Mouse (Mus musculus) thymus, postnatal 0 days (tissue): ENCODE results near the gene Srcin1. TPM values are rescaled to one million over a fixed set of nuclear protein-coding genes. Genes with fewer than 3 reads are reported as not detected.
A peak's percentile ranks its signal among the peaks of the same experiment; 100 is the strongest.

Source experiments
- DNase-seq: peaks from one replicate; pipeline ENCODE4 v3.0.0-alpha.2; 2015; ENCODE audit warnings: low spot score
- polyA plus RNA-seq: library from polyadenylated mRNA; unstranded; fragments of >200 nt; fragmentation: Nextera tagmentation; extraction: Ambion mirVana; gene quantifications from 2 replicates; pipeline ENCODE4 v1.2.1, GENCODE M21; 2015

Srcin1 gene
- 0.05 and 0.06 TPM in 2 replicates for polyA plus RNA-seq

- no peak for DNase-seq
These were observed at the start of gene Srcin1 for GRCm38 (mm10) chr11:97576136-97576906. TSS of gene Srcin1 (minus strand) at chr11:97576186.

GRCm38 (mm10) chr11:97625551-97625950 lies 49.6 kb upstream of the Srcin1 start:
- no peak for DNase-seq

- DNase-seq, result no peak
These were observed 47.2 kb upstream of the Srcin1 start for GRCm38 (mm10) chr11:97623166-97623565.

- peak; percentile 75 for DNase-seq
These were observed 46.5 kb upstream of the Srcin1 start for GRCm38 (mm10) chr11:97622440-97622839.

- no peak for DNase-seq
These were observed 43.4 kb upstream of the Srcin1 start for GRCm38 (mm10) chr11:97619391-97619795.

GRCm38 (mm10) chr11:97618368-97618767 lies 42.4 kb upstream of the Srcin1 start:
- no peak for DNase-seq

GRCm38 (mm10) chr11:97615276-97615675 lies 39.3 kb upstream of the Srcin1 start:
- no peak for DNase-seq

- no peak for DNase-seq
These were observed 35.1 kb upstream of the Srcin1 start for GRCm38 (mm10) chr11:97611076-97611475.

GRCm38 (mm10) chr11:97609743-97610142 lies 33.8 kb upstream of the Srcin1 start:
- DNase-seq, result no peak

- DNase-seq, result no peak
These were observed 32.9 kb upstream of the Srcin1 start for GRCm38 (mm10) chr11:97608933-97609332.

GRCm38 (mm10) chr11:97607056-97607725 lies 31.2 kb upstream of the Srcin1 start:
- DNase-seq, result no peak

- no peak for DNase-seq
These were observed 27.9 kb upstream of the Srcin1 start for GRCm38 (mm10) chr11:97603891-97604290.

- DNase-seq, result no peak
These were observed 26.2 kb upstream of the Srcin1 start for GRCm38 (mm10) chr11:97602223-97602622.

GRCm38 (mm10) chr11:97599104-97599503 lies 23.1 kb upstream of the Srcin1 start:
- no peak for DNase-seq

- no peak for DNase-seq
These were observed 22.1 kb upstream of the Srcin1 start for GRCm38 (mm10) chr11:97597945-97598691.

- DNase-seq, result no peak
These were observed 18.1 kb upstream of the Srcin1 start for GRCm38 (mm10) chr11:97594136-97594535.

- no peak for DNase-seq
These were observed 15.9 kb upstream of the Srcin1 start for GRCm38 (mm10) chr11:97591910-97592309.

GRCm38 (mm10) chr11:97590227-97590960 lies 14.4 kb upstream of the Srcin1 start:
- DNase-seq, result no peak

- no peak for DNase-seq
These were observed 13.2 kb upstream of the Srcin1 start for GRCm38 (mm10) chr11:97589216-97589615.

GRCm38 (mm10) chr11:97585932-97586331 lies 9.9 kb upstream of the Srcin1 start:
- DNase-seq, result no peak

- DNase-seq, result no peak
These were observed 8.5 kb upstream of the Srcin1 start for GRCm38 (mm10) chr11:97584476-97584875.
